Mouse (Mus musculus): ENCODE results near the gene Gabarapl1. TPM values are rescaled to one million over a fixed set of nuclear protein-coding genes. Genes with fewer than 3 reads are reported as not detected.

The Gabarapl1 gene
- total and polyA plus RNA-seq, 3 experiments, result 43.9 to 102 (median 80.8) TPM

DNA sequence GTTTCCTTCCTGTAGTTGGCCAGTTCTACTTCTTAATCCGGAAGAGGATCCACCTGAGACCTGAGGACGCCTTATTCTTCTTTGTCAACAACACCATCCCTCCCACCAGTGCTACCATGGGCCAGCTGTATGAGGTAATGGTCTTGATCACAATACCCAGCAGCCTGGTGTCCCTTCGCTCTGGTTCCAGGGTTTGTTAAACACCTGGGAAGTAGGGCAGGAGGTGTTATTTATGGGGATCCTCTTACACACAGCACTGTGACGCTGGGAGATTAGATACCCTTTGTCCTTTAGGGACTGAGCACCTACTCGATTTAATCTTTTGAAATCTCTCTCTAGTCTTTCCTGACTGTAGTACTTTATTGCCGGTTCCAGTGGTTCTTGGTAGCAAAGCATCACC is 5.6 kb downstream of the Gabarapl1 start:
- dilution Hi-C loops (cut with MboI; ENCODE audit: extremely low pct_ligation_motif_present, extremely low pct_unique_long_range_greater_than_20kb, low sequenced_read_pairs), result no loop called here

GRCm38 (mm10) chr6:129541931-129542330 is 9.0 kb downstream of the Gabarapl1 start:
- peaks cover 0 to 23% of the 10 kb centered on the region in 2 experiments; a peak in 1 of 4 replicates for H3K4me1 ChIP-seq (ENCODE audit: control insufficient read depth in 1 of 2, insufficient read depth in 2 of 2)
- H3K9me3 ChIP-seq (replicated peaks; ENCODE audit: low read length), result no peaks in the 10 kb centered on the region
- no peak for TF ChIP-seq ETS1 (conservative IDR thresholded peaks at IDR 0.05; ENCODE audit: low read depth, low read length)
- TF ChIP-seq NRF1 (IDR thresholded peaks at IDR 0.05; ENCODE audit: low read depth, low read length), result no peak
- TF ChIP-seq KAT2A (IDR thresholded peaks at IDR 0.05; ENCODE audit: insufficient replicate concordance, low read length), result no peak
- no peak for TF ChIP-seq ZKSCAN1 (IDR thresholded peaks at IDR 0.05; ENCODE audit: borderline replicate concordance, low read depth, low read length)
- no peak for TF ChIP-seq SIN3A (IDR thresholded peaks at IDR 0.05; ENCODE audit: low read length)
- no peak for TF ChIP-seq ZNF384 (IDR thresholded peaks at IDR 0.05; ENCODE audit: low read depth, low read length)
- no peak for TF ChIP-seq IRF4 (IDR thresholded peaks at IDR 0.05; ENCODE audit: low read depth, low read length)
- no peak for TF ChIP-seq MAZ (IDR thresholded peaks at IDR 0.05; ENCODE audit: low read depth, low read length)
- TF ChIP-seq GABPA (IDR thresholded peaks at IDR 0.05; ENCODE audit: insufficient replicate concordance, low read depth, low read length), result no peak
- TF ChIP-seq RCOR1 (conservative IDR thresholded peaks at IDR 0.05; ENCODE audit: low read depth, low read length), result no peak
- no peak for TF ChIP-seq PAX5 (IDR thresholded peaks at IDR 0.05; ENCODE audit: low read length)
- no peak for TF ChIP-seq ZMIZ1 (IDR thresholded peaks at IDR 0.05; ENCODE audit: low read depth, low read length)
- no peak for TF ChIP-seq SMC3 (IDR thresholded peaks at IDR 0.05; ENCODE audit: low read depth, low read length)
- TF ChIP-seq CHD2 (IDR thresholded peaks at IDR 0.05; ENCODE audit: low read length), result no peak
- no peak for TF ChIP-seq UBTF (IDR thresholded peaks at IDR 0.05; ENCODE audit: low read depth, low read length)
- no peak for TF ChIP-seq TCF12 (IDR thresholded peaks at IDR 0.05; ENCODE audit: low read depth, low read length)
- no peak for TF ChIP-seq ELF1 (IDR thresholded peaks at IDR 0.05; ENCODE audit: low read depth, low read length)
- no peak for TF ChIP-seq USF1 (IDR thresholded peaks at IDR 0.05; ENCODE audit: low read depth, low read length)
- no peak for TF ChIP-seq MAX (IDR thresholded peaks at IDR 0.05; ENCODE audit: low read length)
- TF ChIP-seq MAFK (IDR thresholded peaks at IDR 0.05; ENCODE audit: insufficient replicate concordance, low read length), result no peak
- no peaks in the 10 kb centered on the region for H3K79me2 ChIP-seq (replicated peaks; ENCODE audit: control insufficient read depth, extremely low read depth, insufficient read depth, poor library complexity, severe bottlenecking)
- dilution Hi-C loops (cut with MboI; ENCODE audit: extremely low pct_ligation_motif_present, extremely low pct_unique_long_range_greater_than_20kb, low sequenced_read_pairs) (no loop called here), in situ Hi-C loops (cut with MboI; ENCODE audit: low pct_ligation_motif_present, low pct_unique_long_range_greater_than_20kb, low sequenced_read_pairs) (loop anchor here (25.0 kb wide), 1 partner anchor 280 kb away; no protein-coding TSS in a partner anchor)
- H3K36me3 ChIP-seq (replicated peaks in 1 of 2; ENCODE audit: control insufficient read depth in 1 of 2, insufficient read depth in 1 of 2, low read length in 1 of 2), result peaks cover 43 to 67% of the 10 kb centered on the region in 2 experiments
- H3K4me2 ChIP-seq (ENCODE audit: insufficient read depth, low read depth, poor library complexity, severe bottlenecking), result no peak overlapping the region
- H3K27ac ChIP-seq (ENCODE audit: insufficient read depth, low read depth), result no peak overlapping the region
- H3K27me3 ChIP-seq (replicated peaks), result no peaks in the 10 kb centered on the region
- no peak for DNase-seq (ENCODE audit: extremely low read depth)
- H3K9ac ChIP-seq (ENCODE audit: insufficient read depth, low read depth), result no peak overlapping the region
- H3K4me3 ChIP-seq (replicated peaks in 1 of 3; ENCODE audit: low read depth in 2 of 3, low read length in 2 of 3, poor library complexity in 1 of 3), result no peak overlapping the region

More for the DNA sequence above, 5.6 kb downstream of the Gabarapl1 start:
- DNase-seq (ENCODE audit: extremely low read depth), result no peak
- Histone ChIP-seq H3K27me3 (replicated peaks) (no peaks in the 10 kb centered on the region), H3K4me1 (ENCODE audit: control insufficient read depth in 1 of 2, insufficient read depth in 2 of 2) (peaks cover 7 to 46% of the 10 kb centered on the region in 2 experiments), H3K9ac (ENCODE audit: insufficient read depth, low read depth) (no peak overlapping the region), H3K79me2 (replicated peaks; ENCODE audit: control insufficient read depth, extremely low read depth, insufficient read depth, poor library complexity, severe bottlenecking) (peaks cover 23% of the 10 kb centered on the region), H3K36me3 (replicated peaks in 1 of 2; ENCODE audit: control insufficient read depth in 1 of 2, insufficient read depth in 1 of 2, low read length in 1 of 2) (peaks cover 46 to 81% of the 10 kb centered on the region in 2 experiments), H3K4me3 (replicated peaks in 1 of 3; ENCODE audit: low read depth in 2 of 3, low read length in 2 of 3, poor library complexity in 1 of 3) (no peak overlapping the region), H3K9me3 (replicated peaks; ENCODE audit: low read length) (no peaks in the 10 kb centered on the region), H3K4me2 (ENCODE audit: insufficient read depth, low read depth, poor library complexity, severe bottlenecking) (no peak overlapping the region), H3K27ac (ENCODE audit: insufficient read depth, low read depth) (no peak overlapping the region)
- TF ChIP-seq NELFE (IDR thresholded peaks at IDR 0.05; ENCODE audit: low read depth, low read length) (no peak), RCOR1 (conservative IDR thresholded peaks at IDR 0.05; ENCODE audit: low read depth, low read length) (no peak), HCFC1 (IDR thresholded peaks at IDR 0.05; ENCODE audit: low read depth, low read length) (no peak), EP300 (IDR thresholded peaks at IDR 0.05; ENCODE audit: low read length) (no peak), ZKSCAN1 (IDR thresholded peaks at IDR 0.05; ENCODE audit: borderline replicate concordance, low read depth, low read length) (no peak), CHD2 (IDR thresholded peaks at IDR 0.05; ENCODE audit: low read length) (no peak), E2F4 (IDR thresholded peaks at IDR 0.05; ENCODE audit: insufficient replicate concordance, low read depth, low read length) (no peak), USF2 (conservative IDR thresholded peaks at IDR 0.05; ENCODE audit: low read depth, low read length) (no peak), POLR2A (IDR thresholded peaks at IDR 0.05; ENCODE audit: low read depth, low read length) (no peak), SIN3A (IDR thresholded peaks at IDR 0.05; ENCODE audit: low read length) (no peak), ELF1 (IDR thresholded peaks at IDR 0.05; ENCODE audit: low read depth, low read length) (no peak), MXI1 (IDR thresholded peaks at IDR 0.05; ENCODE audit: low read depth, low read length) (no peak), POLR2AphosphoS2 (IDR thresholded peaks at IDR 0.05; ENCODE audit: low read depth, low read length) (no peak)
- in situ Hi-C loops (cut with MboI; ENCODE audit: low pct_ligation_motif_present, low pct_unique_long_range_greater_than_20kb, low sequenced_read_pairs), result loop anchor here (25.0 kb wide), 1 partner anchor 276 kb away; no protein-coding TSS in a partner anchor

All from CH12.LX (cell line).